Mouse (Mus musculus) layer of hippocampus, adult 2 months (tissue): ENCODE measurements around the gene Vmn1r192. TPM values are rescaled to one million over a fixed set of nuclear protein-coding genes. Genes with fewer than 3 reads are reported as not detected.
"Not testable (repeated sequence)": the region's sequence is repeated elsewhere in the genome, so short reads cannot be mapped to it uniquely, and the experiment has no call there.

Source experiments
- DNase-seq, 2 experiments: peaks; one replicate each; pipeline ENCODE4 v3.0.0; 2022; ENCODE audit warnings: low spot score in 2 of 2
- H3K27ac ChIP-seq: fragments of 200-600 bp; 2 replicates; pipeline ENCODE4 v1.8.1; 2022
- H3K4me3 ChIP-seq: fragments of 200-600 bp; 2 replicates; pipeline ENCODE4 v1.8.1; 2022; ENCODE audit warnings: mild to moderate bottlenecking
- CTCF ChIP-seq: fragments of 200-600 bp; conservative IDR thresholded peaks from 2 replicates; pipeline ENCODE4 v1.8.1; 2022; ENCODE audit warnings: antibody characterized with exemption, mild to moderate bottlenecking, moderate library complexity
- long read RNA-seq, 2 experiments: library from polyadenylated mRNA; stranded (forward); transcript quantifications; one replicate each; pipeline ENCODE4 v2.0.0; 2021; ENCODE audit warnings: borderline mapping rate in 2 of 2
- microRNA-seq, 2 experiments: library from miRNA; unstranded; fragments of <30 nt; microRNA quantifications; one replicate each; pipeline ENCODE4 v1.2.0; 2021
- total RNA-seq, 2 experiments: library from RNA; stranded (reverse); gene quantifications; 2 replicates each; pipeline ENCODE4 v1.2.3; 2021

Vmn1r192 gene
- total RNA-seq = not detected
- long read RNA-seq, experiment 1 = 0 reads
- long read RNA-seq, experiment 2 = 0 reads

DNA sequence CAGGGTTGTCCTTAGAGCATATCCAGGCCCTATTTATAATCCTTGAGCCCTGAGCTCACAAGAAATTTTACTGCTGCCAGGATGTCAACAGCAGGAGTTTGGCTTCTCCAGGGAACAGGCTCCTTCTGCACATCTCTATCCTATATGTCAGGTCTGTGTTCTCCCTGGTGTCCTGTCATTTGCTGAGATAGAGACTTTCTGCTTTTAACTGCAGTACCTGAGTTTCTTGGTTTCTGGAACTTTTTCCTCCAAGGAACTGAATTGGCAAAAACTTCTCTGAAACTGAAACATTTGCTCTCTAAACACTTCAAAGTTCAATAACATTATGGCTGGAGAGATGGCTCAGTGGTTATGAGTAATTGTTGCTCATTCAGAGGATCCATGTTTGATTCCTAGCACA is at the start of gene Vmn1r192:
Vmn1r192 (minus strand) TSS at position 101 of the 400 bp plus-strand sequence.
- H3K27ac ChIP-seq = no peak within 1 kb of the TSS
- TF ChIP-seq CTCF = no peak
- no peak within 1 kb of the TSS for H3K4me3 ChIP-seq
- no peak for DNase-seq

DNA sequence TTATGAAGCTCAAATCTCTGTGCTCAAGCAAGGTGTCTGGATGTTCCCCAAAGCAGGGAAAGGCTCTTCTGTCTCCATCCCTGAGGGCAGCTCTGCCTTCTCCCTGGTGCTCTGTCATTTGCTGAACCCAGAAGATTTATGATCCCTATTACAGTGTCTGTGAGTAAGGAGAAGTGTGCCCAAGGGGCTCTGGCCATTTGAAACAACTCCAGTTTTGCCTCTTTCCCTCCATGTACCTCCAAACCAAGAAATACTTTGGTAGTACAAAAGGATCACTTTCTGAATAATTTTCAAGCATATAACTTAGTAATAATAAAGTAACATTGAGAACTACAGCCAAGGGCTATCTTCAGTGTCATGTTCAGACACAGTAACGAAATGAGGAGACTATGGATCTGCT is 32.1 kb upstream of the Vmn1r192 start, which contains the start of gene Vmn1r193:
Vmn1r193 (minus strand) TSS at position 101 of the 400 bp plus-strand sequence.
- not testable (repeated sequence) for DNase-seq, H3K4me3 ChIP-seq, H3K27ac ChIP-seq

DNA sequence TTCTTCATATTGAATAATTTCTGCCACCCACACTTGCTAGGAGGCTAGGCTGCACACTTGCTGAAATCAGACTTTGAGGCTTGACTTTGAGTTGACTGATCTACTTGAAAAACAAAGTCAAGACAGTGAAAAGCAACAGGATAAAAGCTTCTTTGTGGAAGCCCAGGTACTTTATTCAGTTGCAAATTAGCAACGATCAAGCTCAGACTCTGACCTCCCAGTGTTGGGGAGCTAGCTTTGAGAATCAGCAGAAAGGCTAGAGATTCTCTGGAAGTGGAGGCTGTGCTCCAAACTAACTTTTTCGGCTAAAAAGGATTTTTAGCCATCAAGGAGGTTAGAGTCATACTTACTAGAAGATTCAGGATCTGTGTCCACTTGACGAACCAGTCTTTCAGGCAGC is 1.8 kb upstream of the Vmn1r192 start:
- not testable (repeated sequence) for H3K27ac ChIP-seq, H3K4me3 ChIP-seq, DNase-seq

DNA sequence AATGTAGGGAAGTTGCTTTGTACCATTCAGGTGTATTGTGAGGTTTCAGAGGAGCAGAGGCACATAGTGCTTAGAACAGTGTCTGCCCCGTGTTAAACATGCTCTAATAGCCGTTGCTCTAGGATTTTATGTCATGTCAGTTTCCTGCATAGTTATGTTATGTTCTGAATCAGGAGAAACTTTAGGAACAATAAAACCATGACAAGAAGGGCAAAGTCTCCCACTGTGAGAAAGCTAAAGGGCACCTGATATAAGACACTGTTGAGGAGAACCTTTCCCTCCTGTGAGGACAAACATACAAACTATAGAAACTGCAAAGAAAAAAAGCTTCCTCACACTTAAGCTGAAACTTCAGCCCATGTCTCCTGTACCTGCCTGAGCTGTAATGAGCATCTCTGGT is 556 bp downstream of the Vmn1r192 start:
- TF ChIP-seq CTCF = no peak
- DNase-seq = no peak
- Histone ChIP-seq H3K27ac (no peak overlapping the region), H3K4me3 (no peak overlapping the region)

DNA sequence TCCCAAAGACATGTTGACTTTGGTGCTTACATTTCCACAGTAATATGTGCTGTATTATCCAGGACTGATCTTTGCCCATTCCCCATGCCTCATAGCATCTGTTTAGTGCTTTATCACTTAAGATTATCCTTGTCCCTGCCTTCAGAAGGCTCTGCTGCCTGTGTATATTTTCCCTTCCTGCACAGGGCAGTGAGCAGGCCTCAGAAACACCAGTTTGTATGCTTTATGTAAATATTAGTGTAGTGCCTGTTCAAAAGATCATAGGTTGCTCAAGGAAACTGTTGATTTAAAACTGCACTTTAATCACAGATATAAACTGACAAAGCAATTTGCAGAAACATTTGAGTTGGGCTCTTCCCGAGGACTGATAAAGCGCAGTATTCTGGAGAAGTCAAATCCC is 1.6 kb downstream of the Vmn1r192 start:
- no peak overlapping the region for H3K4me3 ChIP-seq
- no peak overlapping the region for H3K27ac ChIP-seq
- no peak for DNase-seq
- no peak for TF ChIP-seq CTCF

DNA sequence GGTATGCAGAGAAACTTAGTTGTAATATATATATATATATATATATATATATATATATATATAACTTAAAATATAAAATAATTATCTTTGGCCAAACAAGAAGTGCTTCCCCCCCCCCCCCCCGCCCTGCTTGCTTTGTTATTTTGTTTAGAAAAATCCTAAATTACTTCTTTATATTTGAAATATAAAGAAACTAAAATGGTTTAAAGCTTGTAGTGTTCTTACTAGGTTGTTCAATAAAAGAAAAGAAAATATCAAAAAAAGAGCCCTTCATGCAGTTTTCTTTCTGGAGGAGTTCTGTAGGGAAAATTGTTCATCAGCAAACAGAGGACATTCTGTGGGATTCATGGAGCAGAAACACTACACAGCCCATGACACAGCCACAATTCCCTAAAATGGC is 7.1 kb downstream of the Vmn1r192 start, which contains the start of gene Vmn1r191:
Vmn1r191 (minus strand) TSS at position 101 of the 400 bp plus-strand sequence.
- no peak for TF ChIP-seq CTCF
- Histone ChIP-seq H3K27ac (no peak within 1 kb of the TSS), H3K4me3 (no peak within 1 kb of the TSS)
- DNase-seq = no peak

DNA sequence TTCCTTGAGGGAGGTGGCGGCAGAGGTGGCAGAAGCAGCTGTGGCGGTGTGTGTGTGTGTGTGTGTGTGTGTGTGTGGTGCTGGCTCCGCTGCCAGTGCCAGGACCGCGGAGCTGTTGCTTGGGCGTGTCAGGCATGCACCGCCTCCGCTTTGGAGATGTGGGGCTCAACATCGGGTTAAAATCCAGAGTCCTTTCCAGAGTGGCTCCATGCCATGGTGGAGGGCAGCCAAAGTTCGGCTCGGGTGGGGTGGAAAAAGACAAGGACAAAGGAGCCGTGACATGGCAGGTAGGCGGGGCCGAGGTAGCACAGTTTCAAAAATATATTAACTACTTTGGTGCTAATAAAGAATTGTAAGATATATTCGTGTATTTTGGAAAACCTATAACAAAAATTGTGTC is 22.5 kb downstream of the Vmn1r192 start:
- H3K27ac ChIP-seq = no peak overlapping the region
- no peak for TF ChIP-seq CTCF
- H3K4me3 ChIP-seq = no peak overlapping the region
- no peak for DNase-seq

DNA sequence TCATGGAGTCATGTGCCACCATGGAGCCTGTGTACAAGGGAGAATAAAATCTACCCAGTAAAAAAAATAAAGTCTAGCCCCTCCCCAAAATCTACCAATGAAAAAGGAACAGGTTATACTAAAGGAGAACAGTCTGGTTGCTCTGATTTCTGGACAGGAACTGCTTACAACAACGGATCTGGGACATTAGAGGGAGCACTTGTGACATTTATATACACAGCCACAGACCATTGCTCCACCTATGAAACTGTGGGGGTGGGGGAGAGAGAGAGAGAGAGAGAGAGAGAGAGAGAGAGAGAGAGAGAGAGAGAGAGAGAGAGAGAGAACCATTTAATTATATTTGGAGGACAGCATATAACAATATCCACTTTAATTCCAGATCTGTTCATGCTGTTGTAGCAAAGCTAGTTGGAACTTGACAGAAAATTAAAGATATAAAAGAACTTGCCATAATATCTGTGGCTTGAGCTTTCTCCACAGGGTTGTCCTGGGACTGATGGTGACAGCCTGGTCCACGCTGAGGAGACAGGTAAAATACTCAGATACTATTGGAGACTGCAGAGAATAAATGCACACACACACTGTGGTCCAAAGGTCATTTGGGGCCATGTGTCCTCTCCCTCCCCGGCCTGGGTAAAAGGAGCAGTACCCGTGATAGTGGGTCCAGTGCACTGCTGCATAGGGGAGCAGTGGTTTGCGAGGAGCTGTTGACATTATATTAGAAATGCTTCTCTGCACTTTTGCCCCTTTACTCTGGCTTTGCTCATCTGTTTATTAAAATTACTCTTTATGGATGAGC is 54.2 kb downstream of the Vmn1r192 start:
- not testable (repeated sequence) for H3K4me3 ChIP-seq, DNase-seq, H3K27ac ChIP-seq

Small RNA genes within 50 kb of the gene (microRNA-seq; reads per million reads assigned to microRNA genes)
- gene Gm23282 (0 reads per million in 2 experiments), gene Gm25084 (0 reads per million in 2 experiments)

Other genes starting within 250 kb of the Vmn1r192 start
- 1 to 10 TPM; 3.5 to 4.6 TPM for gene Zfp184, start 246.0 kb downstream of the Vmn1r192 start, total RNA-seq
- under 1 TPM in 1 of 2 experiments, not detected in 1; 0.18 TPM for gene Pom121l2, start 209.9 kb downstream of the Vmn1r192 start, total RNA-seq
- gene Prss16, start 181.4 kb downstream of the Vmn1r192 start, total RNA-seq = under 1 TPM; 0.32 to 0.51 TPM
- 10 to 100 TPM; 12.5 to 17.0 TPM for gene Hist1h2ah, start 155.6 kb downstream of the Vmn1r192 start, total RNA-seq
- gene Hist1h2bk, start 155.3 kb downstream of the Vmn1r192 start, total RNA-seq = 10 to 100 TPM; 23.5 to 24.4 TPM
- 10 to 100 TPM; 64.2 to 71.7 TPM for gene Hist1h4i, start 149.8 kb downstream of the Vmn1r192 start, total RNA-seq
- 10 to 100 TPM; 16.5 to 20.6 TPM for gene Hist1h2ag, start 148.2 kb downstream of the Vmn1r192 start, total RNA-seq
- gene Hist1h2bj, start 147.9 kb downstream of the Vmn1r192 start, total RNA-seq = 10 to 100 TPM; 12.9 to 15.9 TPM
- gene Vmn1r188, start 106.7 kb downstream of the Vmn1r192 start, total RNA-seq = not detected
- gene Vmn1r189, start 85.3 kb downstream of the Vmn1r192 start, total RNA-seq = not detected
- gene Vmn1r191, start 7.2 kb downstream of the Vmn1r192 start, total RNA-seq = not detected
- not detected for gene Vmn1r193, start 32.0 kb upstream of the Vmn1r192 start, total RNA-seq
- gene Vmn1r194, start 53.1 kb upstream of the Vmn1r192 start, total RNA-seq = not detected
- not detected for gene Vmn1r195, start 79.4 kb upstream of the Vmn1r192 start, total RNA-seq
- not detected for gene Vmn1r196, start 98.8 kb upstream of the Vmn1r192 start, total RNA-seq
- not detected for gene Vmn1r197, start 133.4 kb upstream of the Vmn1r192 start, total RNA-seq
- not detected for gene Vmn1r198, start 159.2 kb upstream of the Vmn1r192 start, total RNA-seq
- gene Vmn1r199, start 188.7 kb upstream of the Vmn1r192 start, total RNA-seq = not detected
- not detected for gene Vmn1r200, start 199.2 kb upstream of the Vmn1r192 start, total RNA-seq